Mouse (Mus musculus) erythroblast, embryonic 14.5 days (primary cell): ENCODE data around the gene Ksr1.

Source experiments
- GATA1 ChIP-seq: IDR thresholded peaks from 2 replicates; pipeline ENCODE4 v1.6.1; 2012; ENCODE audit warnings: low read length, inconsistent platforms, mixed read lengths
- TAL1 ChIP-seq: IDR thresholded peaks from 3 replicates; pipeline ENCODE4 v1.6.1; 2012; ENCODE audit warnings: low read length, inconsistent platforms, mixed read lengths

GRCm38 (mm10) chr11:78986311-78987002 is 159.8 kb downstream of the Ksr1 start:
- no peak for TF ChIP-seq GATA1
- no peak for TF ChIP-seq TAL1
